Mouse (Mus musculus): ENCODE results near the gene Mcm5.

Mcm5 gene

DNA sequence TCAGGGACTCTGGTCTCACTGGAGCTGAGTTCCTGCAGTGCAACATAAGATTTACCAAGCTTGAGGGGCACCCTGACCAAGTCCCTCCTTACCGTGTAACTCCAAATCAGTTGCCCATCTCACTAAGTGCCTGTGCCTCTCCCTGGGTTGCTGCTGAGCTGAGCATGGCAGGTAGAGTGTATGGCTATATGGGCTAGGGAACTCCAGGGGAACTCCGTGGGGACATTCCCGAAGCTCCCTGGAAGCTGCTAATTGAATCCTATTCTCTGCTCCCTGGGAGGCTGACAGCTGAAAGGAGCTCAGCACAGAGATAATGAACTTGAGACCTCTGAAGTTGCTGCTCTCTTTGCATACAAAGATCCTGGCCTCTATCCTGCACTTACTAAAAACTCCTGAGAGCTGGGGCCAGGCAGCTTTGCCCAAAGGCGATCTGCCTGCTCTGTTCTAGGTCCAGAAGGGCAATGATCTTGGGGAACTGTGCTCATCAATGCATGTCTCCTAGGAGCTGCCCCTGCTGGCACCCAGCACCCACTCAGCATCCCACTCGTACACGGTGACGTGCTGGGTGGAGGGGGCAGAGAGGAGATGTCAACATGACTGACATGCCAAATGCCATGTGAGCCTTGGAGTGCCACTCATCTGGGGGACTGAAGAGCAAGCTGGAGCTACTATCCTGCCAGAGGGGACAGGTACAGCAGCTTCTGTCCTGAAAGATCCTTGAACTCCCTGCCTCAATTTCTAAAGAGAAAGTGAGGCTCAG, 48.3 kb downstream of the Mcm5 start:
- no peak for DNase-seq (ENCODE audit: low read depth, low spot score)

DNA sequence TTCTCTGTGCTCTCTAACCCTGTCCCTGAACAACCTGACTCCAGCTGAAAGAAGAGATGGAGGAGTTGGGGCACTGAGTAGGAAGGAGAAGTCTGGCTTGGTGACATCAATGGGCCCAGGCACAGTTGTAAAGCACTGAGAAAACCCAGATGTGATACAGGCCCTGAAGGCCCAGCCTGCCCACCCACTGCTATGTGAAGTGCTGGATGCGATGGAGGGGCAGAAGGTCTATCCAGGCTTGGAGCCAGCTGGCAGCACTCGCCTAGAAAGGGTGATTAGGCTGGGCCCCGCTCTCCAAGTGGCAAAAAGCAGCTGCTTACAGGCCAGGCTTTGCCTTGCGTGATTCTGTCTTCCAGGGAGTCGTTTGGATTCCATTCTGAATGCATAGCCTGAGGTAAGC, 60.0 kb downstream of the Mcm5 start:
- DNase-seq (ENCODE audit: low read depth, low spot score) = no peak

DNA sequence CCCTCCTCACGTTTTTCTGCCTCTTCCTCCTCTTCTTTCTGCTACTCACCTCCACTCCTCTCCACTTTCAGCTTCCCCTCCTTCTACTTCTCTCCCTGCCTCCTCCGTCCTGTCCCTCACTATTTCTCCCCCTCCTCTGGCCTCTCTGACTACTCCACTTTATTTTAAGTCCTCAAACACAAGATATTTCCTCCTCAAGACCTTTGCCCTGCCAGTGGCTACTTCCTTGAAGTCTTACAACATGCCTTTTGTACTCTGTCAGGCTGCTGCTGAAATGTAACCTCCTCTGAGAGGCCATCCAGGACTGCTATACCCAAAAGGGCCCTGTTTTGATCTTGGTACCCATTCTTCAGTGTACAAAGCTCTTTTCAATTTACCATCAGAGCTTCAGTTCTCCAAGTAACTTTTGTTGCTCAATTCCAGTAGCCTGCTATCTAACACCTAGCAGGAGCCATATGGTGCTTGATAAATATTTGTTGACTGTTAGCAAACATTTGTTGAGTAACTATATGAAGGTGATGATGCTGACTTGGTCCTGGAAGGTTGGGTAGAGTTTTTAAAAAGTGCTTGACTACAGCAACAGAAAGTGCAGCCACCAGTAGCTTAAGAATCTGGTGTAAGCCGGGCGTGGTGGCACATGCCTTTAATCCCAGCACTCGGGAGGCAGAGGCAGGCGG, 62.8 kb downstream of the Mcm5 start:
- no peak for DNase-seq (ENCODE audit: low read depth, low spot score)

All from CD4-positive, CD25-positive, alpha-beta regulatory T cell, adult 2 months (primary cell).